Mouse (Mus musculus) gastrocnemius, postnatal 4 days (tissue): ENCODE data around the gene Lmod1. TPM values are rescaled to one million over a fixed set of nuclear protein-coding genes. Genes with fewer than 3 reads are reported as not detected.

ENCODE experiments used
- DNase-seq, 2 experiments: peaks; one replicate each; pipeline ENCODE4 v3.0.0; 2021 to 2022; ENCODE audit warnings: low spot score in 2 of 2, mixed read lengths in 2 of 2
- total RNA-seq, 2 experiments: library from RNA; stranded (reverse); gene quantifications; 2 replicates each; pipeline ENCODE4 v1.2.3; 2021

The Lmod1 gene
- total RNA-seq, 2 experiments from 2014 or later, result 3.1 to 4.1 TPM

DNA sequence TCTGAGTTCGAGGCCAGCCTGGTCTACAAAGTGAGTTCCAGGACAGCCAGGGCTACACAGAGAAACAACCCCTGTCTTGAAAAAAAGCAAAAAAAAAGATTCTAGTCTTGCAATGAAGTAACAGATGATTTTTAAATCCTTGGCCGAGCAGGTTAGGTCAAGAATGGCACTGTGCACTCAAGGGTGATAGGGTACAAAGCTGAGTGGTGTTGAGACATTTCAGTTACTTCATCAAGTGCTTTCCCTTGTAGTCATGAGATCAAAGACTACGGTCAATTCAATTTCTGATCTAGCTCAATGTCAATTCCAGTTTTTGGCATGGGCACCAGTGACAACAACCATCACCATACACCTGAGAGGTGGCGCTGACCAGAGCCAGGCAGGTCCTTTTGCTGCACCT, 84.4 kb downstream of the Lmod1 start:
- DNase-seq, result no peak

- peak in 1 of 2 experiments; percentile 24 for DNase-seq
Measured at GRCm38 (mm10) chr1:135410967-135411366, 86.4 kb downstream of the Lmod1 start.

GRCm38 (mm10) chr1:135412130-135412529, 87.5 kb downstream of the Lmod1 start:
- no peak for DNase-seq

DNA sequence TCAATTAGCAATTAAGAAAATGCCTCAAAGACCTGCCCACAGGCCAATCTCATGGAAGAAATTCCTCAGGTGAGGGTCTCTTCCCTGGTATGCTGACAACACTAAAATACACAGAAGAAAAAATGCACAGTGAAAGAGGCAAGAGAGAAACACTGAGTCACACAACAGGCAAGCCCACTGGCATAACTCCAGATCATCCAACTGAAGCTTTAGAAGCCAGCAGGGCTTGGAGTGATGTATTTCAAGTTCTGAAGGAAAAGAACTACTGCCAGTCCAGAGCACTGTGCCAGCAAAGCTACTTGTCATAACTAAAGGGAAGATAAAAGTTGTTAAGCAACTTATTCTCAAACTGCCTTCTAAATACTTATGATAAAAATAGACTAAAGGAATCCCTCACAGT, 89.4 kb downstream of the Lmod1 start:
- no peak for DNase-seq

Other genes starting within 250 kb of the Lmod1 start
- gene Lgr6, start 219.5 kb upstream of the Lmod1 start, total RNA-seq, result 1 to 10 TPM; 1.2 to 1.3 TPM
- 1 to 10 TPM; 1.1 to 1.4 TPM for gene Ptpn7, start 192.1 kb upstream of the Lmod1 start, total RNA-seq
- gene Arl8a, start 178.0 kb upstream of the Lmod1 start, total RNA-seq, result 10 to 100 TPM; 49.9 to 50.9 TPM
- gene Gpr37l1, start 157.1 kb upstream of the Lmod1 start, total RNA-seq, result 1 to 10 TPM; 1.3 to 1.7 TPM
- gene Elf3, start 66.2 kb upstream of the Lmod1 start, total RNA-seq, result under 1 TPM; 0.42 to 0.44 TPM
- 10 to 100 TPM; 22.7 to 24.2 TPM for gene Rnpep, start 40.7 kb upstream of the Lmod1 start, total RNA-seq
- gene Timm17a, start 11.0 kb upstream of the Lmod1 start, total RNA-seq, result 100 to 1,000 TPM; 163 to 168 TPM
- gene Shisa4, start 50.4 kb downstream of the Lmod1 start, total RNA-seq, result 100 to 1,000 TPM; 121 to 136 TPM
- gene Ipo9, start 105.7 kb downstream of the Lmod1 start, total RNA-seq, result 10 to 100 TPM; 89.2 to 90.6 TPM